Mouse (Mus musculus) neural tube, embryonic 13.5 days (tissue): Measurements from ENCODE around the gene Zfp626. TPM values are rescaled to one million over a fixed set of nuclear protein-coding genes. Genes with fewer than 3 reads are reported as not detected.

Experiments
- polyA plus RNA-seq: library from polyadenylated mRNA; unstranded; fragments of >200 nt; fragmentation: Nextera tagmentation; extraction: Ambion mirVana; gene quantifications from 2 replicates; pipeline ENCODE4 v1.2.1, GENCODE M21; 2015

Zfp626 gene
- polyA plus RNA-seq, 1 experiment from 2014 or later: 2.3 TPM

Other genes with a start within 250 kb of the Zfp626 start
- 59.6 and 66.2 TPM in 2 replicates for gene Akt2, start 215.6 kb upstream of the Zfp626 start, polyA plus RNA-seq
- 45.8 and 54.8 TPM in 2 replicates for gene Ttc9b, start 153.3 kb upstream of the Zfp626 start, polyA plus RNA-seq
- 11.6 and 12.7 TPM in 2 replicates for gene Map3k10, start 132.6 kb upstream of the Zfp626 start, polyA plus RNA-seq
- gene Zfp607b, start 117.9 kb upstream of the Zfp626 start, polyA plus RNA-seq: 7.6 and 8.9 TPM in 2 replicates
- gene Zfp60, start 75.8 kb upstream of the Zfp626 start, polyA plus RNA-seq: 104 and 121 TPM in 2 replicates
- 10.5 TPM in 2 replicates for gene Zfp59, start 31.4 kb downstream of the Zfp626 start, polyA plus RNA-seq
- gene Zfp607a, start 50.3 kb downstream of the Zfp626 start, polyA plus RNA-seq: 1.4 and 1.5 TPM in 2 replicates
- gene Zfp974, start 122.3 kb downstream of the Zfp626 start, polyA plus RNA-seq: 15.0 and 16.1 TPM in 2 replicates
- gene Zfp780b, start 172.0 kb downstream of the Zfp626 start, polyA plus RNA-seq: 28.0 and 35.8 TPM in 2 replicates
- 4.9 and 5.5 TPM in 2 replicates for gene Zfp850, start 206.9 kb downstream of the Zfp626 start, polyA plus RNA-seq
- 292 and 295 TPM in 2 replicates for gene Psmc4, start 242.9 kb downstream of the Zfp626 start, polyA plus RNA-seq